Mouse (Mus musculus) mesoderm, embryonic 11.5 days (tissue): ENCODE results near the gene Zfp978.
"Not testable (repeated sequence)": the region's sequence is repeated elsewhere in the genome, so short reads cannot be mapped to it uniquely, and the experiment has no call there.

Source experiments
- DNase-seq: peaks from one replicate; pipeline ENCODE4 v3.0.0-alpha.2; 2012; ENCODE audit warnings: low read depth, low spot score

The Zfp978 gene

DNA sequence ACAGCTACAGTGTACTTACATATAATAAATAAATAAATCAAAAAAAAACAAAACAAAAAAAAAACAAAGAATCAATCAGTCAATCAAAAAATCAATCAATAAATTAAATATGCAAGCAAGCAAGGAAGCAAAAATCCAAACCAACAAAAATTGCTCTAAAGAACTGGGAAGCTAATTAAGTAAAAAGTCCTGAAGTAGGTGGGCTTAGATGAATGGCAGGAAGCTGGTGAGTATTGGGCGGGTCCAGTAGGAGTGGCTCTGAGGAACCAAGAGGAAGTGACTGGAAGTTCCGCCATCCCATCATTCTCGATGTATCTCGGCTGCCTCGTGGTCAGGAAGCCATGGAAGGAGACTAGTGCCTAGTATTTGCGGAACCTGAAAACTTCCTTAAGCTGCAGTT, at the start of gene Zfp978:
Gene Zfp978, plus strand, starts transcription at position 301 of the 400 bp plus-strand sequence.
- DNase-seq = not testable (repeated sequence)

DNA sequence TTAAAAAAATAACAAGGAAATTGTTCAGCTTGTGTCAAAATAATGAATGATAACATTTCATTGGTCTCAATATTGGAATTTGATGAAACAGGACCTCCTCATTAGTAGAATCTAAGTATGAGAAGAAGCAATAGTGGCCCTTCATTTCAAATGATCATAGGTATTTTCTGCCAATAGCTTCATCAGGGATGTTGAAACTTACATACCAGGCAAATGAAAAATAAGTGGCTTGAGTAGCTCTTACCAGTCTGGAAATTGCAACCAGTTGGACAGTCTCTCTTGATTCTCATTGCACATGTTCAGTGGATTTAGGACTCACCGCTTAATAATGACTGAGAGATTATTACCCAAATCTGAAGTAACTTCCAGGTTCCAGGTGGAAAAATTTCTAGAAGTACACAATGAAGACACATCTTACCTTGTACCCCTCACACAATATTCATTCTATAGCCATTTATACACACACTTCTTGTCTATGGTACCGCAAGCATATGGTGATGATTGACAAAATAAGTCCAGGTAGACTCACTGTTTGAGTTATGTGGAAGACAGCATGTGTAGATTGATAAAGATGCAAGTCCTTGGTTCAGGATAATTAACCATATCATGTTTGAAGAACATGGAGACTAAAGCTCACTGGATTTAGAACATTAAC, 25.9 kb upstream of the Zfp978 start:
- not testable (repeated sequence) for DNase-seq

DNA sequence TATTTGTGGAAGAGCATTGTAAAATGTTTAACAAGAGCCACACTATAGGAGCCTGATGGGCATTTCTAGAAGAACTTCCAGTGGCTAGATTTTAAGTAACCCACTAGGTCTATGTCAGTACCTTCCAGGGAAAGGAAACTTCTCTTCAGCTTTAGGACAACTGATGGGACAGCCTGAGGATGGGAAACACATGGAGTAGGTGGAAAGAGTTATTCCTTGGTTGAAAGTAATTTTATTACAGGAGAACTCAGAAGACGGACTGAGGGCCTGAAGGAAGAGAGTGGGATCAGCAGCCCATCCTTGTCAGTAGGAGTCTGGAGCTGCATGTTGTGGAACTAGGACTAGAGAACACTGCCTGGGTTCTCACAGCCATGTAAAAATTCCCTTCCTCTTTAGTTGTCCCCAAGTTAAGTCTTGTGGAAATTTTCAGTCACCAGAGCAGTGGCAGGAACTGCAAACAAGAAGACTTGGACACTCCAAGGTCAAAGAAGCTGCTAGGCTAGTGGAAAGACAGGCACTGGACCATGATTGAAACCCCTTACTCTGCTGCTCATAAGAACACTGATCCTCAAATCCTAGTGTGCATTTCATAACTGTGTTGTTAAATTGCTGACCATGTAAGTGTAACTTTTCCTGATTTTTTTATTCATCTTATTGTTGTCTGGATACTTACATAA, 25.3 kb upstream of the Zfp978 start:
- not testable (repeated sequence) for DNase-seq

DNA sequence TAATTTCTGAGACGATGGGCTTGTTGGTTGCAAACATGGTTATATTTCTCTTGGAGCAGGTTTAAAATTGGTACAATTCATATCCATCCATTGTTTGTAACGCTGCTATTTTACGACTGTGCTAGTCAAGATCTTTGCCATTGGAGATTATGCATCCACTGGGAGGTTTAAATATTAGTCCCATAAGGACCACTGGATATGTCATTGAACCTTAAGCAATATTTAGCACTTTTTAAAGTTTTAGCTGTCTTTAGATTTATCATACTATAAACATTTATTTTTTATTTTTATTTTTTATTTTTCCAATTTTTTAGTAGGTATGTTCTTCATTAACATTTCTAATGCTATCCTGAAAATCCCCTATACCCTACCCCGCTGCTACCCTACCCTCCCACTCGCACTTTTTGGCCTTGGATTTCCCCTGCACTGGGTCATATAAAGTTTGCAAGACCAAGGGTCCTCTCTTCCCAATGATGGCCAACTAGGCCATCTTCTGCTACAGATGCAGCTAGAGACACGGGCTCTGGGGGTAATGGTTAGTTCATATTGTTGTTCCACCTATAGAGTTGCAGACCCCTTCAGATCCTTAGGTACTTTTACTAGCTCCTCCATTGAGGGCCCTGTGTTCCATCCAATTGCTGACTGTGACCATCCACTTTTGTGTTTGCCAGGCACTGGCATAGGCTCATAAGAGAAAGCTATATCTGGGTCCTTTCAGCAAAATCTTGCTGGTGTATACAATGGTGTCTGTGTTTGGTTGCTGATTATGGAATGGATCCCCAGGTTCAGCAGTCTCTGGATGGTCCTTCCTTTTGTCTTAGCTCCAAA, 24.5 kb upstream of the Zfp978 start:
- DNase-seq = not testable (repeated sequence)

DNA sequence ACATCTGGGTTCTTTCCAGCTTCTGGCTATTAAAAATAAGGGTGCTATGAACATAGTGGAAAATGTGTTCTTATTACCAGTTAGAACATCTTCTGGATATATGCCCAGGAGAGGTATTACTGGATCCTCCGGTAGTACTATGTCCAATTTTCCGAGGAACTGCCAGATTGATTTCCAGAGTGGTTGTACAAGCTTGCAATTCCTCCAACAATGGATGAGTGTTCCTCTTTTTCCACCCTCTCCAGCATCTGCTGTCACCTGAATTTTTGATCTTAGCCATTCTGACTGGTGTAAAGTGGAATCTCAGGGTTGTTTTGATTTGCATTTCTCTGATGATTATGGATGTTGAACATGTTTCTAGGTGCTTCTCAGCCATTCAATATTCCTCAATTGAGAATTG, 23.6 kb upstream of the Zfp978 start:
- not testable (repeated sequence) for DNase-seq

DNA sequence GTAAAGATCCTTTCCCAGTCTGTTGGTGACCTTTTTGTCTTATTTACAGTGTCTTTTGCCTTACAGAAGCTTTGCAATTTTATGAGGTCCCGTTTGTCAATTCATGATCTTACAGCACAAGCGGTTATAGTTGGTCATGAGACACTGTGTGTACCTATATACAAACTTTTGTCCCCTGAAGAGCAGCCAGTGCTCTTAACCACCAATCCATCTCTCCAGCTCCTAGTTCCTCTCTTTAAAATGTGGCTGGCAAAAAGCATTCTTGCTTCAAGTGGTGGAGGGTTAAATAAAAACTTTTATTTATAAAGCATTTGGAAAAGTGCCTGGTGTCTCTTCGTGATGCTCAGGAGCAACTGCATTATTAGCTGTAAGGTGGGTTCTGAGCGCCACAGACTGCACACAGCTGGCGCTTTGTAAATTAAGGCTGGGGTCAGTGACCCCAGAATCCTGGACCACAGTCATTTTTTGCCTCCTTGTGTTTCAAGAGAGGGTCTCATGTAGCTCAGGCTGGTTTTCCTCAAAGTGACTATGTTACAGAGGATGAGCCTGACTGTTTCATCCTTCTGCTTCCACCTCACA, 23.0 kb upstream of the Zfp978 start:
- DNase-seq = no peak

DNA sequence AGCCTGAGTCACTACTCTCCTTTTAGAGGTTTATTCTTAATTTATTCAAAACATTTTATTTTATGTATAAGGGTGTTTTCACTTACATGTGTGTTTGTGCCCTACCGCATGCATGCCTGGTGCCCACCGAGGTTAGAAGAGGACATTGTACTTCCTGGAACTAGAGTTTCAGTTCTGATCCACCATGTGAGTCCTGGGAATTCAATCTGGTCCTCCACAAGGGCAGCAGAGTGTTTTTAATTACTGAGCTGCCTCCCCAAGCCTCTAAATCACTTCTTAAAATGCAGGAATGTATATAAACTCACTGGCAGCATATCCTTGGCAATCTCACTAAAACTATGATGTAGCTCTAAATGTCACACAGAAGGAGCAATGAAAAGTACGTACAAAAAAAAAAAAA, 22.4 kb upstream of the Zfp978 start:
- not testable (repeated sequence) for DNase-seq

DNA sequence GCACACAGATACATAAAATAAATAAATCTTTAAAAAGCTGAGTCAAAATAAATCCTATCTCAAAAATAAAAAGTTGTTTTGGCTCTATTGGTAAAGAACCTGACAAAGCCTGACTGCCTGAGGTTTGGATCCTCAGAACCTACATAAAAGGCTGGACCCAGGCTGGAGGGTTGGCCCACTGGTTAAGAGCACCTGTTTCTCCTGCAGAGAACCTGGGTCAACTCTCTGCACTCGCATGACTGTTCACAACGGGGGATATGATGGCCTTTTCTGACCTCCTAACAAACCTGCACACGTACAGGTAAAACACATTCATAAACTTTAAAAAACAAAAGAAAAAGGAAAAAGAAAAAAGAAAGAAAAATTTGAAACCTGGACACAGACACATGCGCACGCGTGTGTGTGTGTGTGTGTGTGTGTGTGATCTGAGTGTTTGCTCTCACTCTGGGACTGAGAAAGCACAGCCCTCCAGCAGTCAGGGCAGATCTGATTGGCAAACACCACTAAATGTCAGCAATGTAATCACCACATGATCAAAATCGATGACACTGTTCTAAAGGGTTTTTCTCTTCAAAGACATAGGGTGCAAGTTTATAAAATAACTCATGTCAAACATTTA, 21.4 kb upstream of the Zfp978 start:
- not testable (repeated sequence) for DNase-seq

DNA sequence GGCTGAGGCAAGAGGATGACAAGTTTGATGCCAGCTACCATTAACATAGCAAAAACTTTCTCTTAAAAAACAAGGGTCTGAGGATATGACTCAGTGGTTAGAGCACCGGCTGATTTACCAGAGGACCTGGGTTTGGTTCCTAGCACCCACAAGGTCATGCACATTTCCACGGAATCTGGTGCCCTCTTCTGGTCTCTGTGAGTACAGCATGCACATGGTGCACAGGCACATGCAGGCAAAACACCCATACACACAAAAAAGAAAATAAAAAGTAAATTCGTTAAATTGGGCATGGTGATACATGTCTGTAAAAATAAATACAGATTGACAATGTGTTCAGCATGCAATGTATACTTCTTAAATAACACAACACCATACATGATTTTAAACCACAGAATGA, 20.9 kb upstream of the Zfp978 start:
- DNase-seq = not testable (repeated sequence)

DNA sequence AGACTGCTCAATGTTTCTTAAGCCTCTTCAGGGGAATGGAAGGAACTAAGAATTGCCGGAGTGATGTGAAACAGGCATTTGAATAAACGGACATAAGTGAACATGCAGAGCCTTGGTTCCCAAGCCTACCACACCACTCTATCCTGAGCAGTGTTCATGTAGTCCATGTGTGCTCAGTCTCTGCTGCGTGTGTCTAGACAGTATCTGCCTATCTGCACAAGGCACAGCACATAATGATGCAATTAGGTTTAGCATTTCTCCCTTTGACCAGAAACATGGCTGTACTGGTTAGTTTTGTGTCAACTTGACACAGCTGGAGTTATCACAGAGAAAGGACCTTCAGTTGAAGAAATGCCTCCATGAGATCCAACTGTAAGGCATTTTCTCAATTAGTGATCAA, 20.2 kb upstream of the Zfp978 start:
- not testable (repeated sequence) for DNase-seq

DNA sequence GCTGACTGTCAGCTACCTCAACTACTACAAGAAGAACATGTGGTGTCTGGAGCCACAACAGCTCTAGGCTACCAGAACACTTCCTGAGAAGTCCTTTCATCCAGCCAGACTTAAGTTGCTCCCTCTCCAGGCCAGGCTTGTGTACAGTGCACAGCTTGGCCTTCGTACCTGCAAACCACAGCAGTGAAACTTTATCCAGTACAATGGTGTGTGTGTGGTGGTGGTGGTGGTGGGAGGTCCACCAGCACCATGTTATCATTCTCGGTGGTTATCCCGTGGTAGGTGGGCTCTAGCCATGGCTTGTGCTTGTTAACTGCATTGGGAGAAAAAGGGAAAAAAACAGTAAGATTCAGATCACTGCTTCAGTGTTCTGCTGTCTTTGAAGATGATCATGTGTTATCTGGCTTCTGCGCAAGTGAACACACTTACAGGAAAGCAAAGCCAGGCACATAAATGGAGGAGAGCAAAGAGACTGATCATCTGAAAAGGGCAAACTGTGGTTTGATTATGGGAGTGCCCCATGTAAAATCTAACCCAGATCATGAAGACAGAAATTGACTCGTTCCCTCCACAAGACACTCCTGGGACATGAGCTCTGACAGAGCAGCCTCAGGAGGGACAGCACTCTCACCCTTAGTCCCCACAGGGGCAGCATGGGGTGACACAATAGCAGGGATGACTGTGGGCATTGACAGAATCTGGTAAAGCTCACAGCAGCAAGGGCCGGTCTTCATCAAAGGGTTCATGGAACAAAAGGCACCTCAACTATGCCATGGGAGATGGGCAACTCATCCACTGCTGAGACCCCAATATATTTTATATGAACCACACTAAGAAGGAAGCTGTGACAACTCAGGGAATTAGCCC, 17.8 kb upstream of the Zfp978 start:
- DNase-seq = not testable (repeated sequence)

DNA sequence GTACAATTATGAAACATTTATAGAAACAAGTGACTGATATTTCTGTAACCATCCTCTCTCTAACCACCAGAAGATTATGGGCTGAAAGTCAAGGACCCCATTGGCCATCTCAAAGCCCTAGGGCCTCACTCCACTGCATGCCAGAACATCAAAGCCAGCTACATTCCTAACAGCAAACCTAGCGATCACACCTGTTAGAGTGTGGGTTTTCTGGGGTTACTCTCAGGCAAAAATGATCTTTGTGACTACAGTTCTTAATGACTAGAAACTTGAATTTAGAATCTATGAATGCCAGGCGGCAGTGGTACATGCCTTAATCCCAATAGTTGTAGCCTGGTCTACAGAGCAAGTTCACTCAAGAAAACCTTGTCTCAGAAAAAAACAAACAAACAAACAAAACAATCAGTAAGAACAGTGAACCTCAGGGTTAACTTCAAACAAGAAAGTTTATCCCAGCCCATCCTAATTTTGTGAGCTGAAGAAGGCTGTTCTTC, 16.0 kb upstream of the Zfp978 start:
- DNase-seq = not testable (repeated sequence)

DNA sequence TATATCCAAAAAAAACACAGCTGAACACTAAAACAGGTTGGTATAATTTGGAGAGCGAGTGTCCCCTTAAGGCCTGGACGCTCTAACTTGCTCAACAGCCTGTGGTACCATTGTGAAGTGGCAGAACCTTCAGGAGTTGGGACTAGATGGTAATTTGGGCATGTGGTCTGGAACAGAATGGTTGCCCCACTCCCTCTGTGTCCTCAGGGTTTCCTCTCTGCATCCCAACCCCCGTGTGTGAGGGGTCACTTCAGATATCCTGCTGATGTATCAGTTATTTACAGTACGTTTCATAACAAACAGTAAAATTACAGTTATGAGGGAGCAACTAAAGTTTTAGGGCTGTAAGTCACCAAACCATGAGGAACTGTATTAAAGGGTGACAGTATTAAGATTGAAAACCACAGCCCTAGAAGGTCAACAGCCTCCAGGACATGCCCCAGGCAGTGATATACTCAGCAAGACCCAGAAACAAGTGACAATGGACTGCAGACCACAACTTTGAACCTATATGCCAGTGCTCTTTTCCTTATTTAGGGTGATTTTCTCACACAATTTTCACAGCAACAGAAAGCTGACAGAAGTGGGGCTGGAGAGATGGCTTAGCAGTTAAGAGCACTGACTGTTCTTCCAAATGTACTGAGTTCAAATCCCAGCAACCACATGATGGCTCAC, 14.6 kb upstream of the Zfp978 start:
- DNase-seq = not testable (repeated sequence)

DNA sequence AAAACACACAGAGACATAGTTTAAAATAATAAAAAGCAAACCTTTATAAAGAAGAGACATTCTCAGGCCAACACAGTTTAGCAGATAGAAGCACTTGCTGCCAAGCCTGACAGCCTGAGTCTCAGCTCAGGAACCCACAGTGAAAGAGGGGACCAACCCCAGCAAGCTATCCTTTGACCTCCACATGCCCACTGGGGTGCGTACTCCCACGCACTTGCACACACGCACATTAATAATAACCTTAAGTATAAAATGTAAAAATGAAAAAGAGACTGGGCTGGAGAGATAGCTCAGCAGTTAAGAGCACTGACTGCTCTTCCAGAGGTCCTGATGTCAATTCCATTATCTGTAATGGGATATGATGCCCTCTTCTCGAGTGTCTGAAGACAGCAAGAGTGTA, 13.8 kb upstream of the Zfp978 start:
- DNase-seq = not testable (repeated sequence)

DNA sequence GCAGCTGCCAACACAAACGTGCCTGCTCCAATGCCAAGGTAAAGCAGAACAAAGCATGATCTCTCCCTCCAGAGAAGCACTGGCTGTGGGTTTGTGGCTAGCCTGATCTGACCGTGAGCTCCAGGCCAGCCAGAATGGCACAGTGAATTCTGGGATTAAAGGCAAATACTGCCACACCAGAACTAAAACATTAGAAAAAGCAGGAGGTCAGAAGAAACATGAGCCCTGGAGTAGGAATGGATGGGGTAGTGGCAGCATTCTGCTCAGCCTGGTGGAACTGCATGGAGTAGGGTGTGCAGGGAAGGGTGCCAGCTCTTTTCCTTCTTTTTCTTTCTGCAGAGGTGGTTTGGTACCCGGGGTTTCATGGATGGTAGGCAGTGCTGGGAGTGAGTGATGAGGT, 13.2 kb upstream of the Zfp978 start:
- DNase-seq = not testable (repeated sequence)

DNA sequence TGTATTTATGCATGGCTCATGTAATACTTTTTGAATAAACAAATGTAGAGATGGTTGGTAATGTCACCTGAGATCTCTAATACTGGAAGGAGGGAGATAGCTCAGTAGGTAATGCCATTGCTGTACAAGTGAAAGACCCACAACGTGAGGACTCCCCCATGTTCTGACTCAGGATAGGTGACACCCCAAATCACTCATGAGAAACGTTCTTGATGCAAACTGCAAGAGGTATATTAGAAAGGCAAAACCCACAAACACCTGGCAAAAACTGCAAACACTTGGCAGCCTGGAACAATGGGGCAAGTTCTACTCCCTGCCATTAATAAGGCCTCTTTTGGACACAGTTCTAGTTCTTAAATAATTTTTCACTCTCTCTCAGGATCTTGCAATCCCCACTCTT, 12.7 kb upstream of the Zfp978 start:
- DNase-seq = not testable (repeated sequence)

DNA sequence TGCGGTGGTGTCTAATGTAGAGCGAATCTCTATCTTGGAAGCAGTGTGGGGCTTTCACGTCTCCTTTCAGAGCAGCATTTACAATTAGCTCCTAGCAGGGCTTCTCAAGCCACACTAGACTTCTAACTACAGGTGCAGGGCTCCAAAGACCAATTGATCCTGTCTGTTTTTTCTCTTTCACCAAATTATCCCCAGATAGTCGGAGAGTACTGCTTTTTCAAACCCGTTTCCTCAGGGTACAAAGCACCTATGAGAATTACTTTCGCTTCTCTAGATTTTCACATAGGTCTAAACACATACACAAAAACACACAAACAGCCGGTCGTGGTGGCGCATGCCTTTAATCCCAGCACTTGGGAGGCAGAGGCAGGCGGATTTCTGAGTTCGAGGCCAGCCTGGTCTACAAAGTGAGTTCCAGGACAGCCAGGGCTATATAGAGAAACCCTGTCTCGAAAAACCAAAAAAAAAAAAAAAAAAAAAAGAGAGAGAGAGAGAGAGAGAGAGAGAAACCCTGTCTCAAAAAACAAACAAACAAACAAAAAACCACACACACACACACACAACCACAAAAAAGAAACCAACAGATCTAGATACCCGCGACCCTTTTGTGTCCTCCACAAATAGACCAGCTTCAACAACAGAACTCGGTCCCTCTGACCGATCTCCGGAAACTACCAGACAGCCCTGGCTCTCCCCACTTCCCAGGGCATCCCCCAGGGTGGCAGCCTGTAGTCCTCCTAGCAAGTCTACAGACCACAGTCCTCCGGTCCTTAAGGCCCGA, 12.0 kb upstream of the Zfp978 start:
- DNase-seq = not testable (repeated sequence)

DNA sequence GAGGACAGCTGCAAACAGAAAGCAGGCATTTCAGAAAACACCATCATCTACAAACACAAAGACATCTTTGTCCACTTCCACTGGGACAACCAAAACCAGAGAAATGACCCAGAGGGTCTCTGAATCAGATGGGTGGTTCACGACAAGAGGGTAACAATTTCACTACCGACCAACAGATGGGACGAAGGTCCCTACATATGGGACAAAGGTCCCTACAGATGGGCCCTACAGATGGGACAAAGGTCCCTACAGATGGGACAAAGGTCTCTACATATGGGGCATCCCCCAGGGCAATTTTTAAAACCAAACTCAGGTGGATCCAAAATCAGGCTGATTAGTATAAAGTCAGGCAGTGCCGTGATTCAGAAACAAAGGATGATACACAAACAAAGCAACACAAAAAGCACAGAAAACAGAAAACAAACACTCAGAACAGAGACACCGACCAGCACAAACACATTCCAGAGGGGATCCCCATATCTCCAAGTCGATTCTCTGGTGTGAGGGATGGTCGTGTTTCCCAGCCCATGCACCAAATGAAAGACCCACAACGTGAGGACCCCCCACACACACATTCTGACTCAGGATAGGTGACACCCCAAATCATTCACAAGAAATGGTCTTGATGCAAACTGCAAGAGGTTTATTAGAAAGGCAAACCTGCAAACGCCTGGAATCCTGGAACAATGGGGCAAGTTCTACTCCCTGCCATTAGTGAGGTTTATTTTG, 11.3 kb upstream of the Zfp978 start:
- not testable (repeated sequence) for DNase-seq
